Mouse (Mus musculus) lung, adult 2 months (tissue): ENCODE measurements around the gene Nab1. TPM values are rescaled to one million over a fixed set of nuclear protein-coding genes. Genes with fewer than 3 reads are reported as not detected.
"Not testable (repeated sequence)": the region's sequence is repeated elsewhere in the genome, so short reads cannot be mapped to it uniquely, and the experiment has no call there.

ENCODE experiments used
- DNase-seq: peaks from one replicate; pipeline ENCODE4 v3.0.0; 2022
- H3K4me1 ChIP-seq: fragments of 200-500 bp; 2 replicates; pipeline ENCODE4 v1.6.1; 2011; ENCODE audit warnings: low read length; ENCODE audit not compliant: control insufficient read depth, insufficient read depth
- H3K4me3 ChIP-seq: fragments of 200-500 bp; replicated peaks from 2 replicates; pipeline ENCODE3; 2011; ENCODE audit warnings: low read depth, mild to moderate bottlenecking, control low read depth, low read length; ENCODE audit errors: extremely low read depth
- CTCF ChIP-seq: fragments of 200-500 bp; IDR thresholded peaks from 2 replicates; pipeline ENCODE4 v1.5.1; 2011; ENCODE audit warnings: mild to moderate bottlenecking, low read length, control low read depth; ENCODE audit not compliant: insufficient read depth
- POLR2A ChIP-seq: fragments of 200-500 bp; IDR thresholded peaks from 2 replicates; pipeline ENCODE4 v1.6.1; 2011; ENCODE audit warnings: low read depth, mild to moderate bottlenecking, control low read depth, low read length, borderline replicate concordance; ENCODE audit errors: extremely low read depth
- WGBS: fragments of 180-500 bp; shearing (Covaris S2); methylation state at CpG from one replicate; pipeline ENCODE4 v1.1.7; 2018; 5-methylcytosine and 5-hydroxymethylcytosine counted together
- polyA plus RNA-seq: library from polyadenylated mRNA; depleted of rRNA; stranded (reverse); fragments of >200 nt; gene quantifications from 2 replicates; pipeline ENCODE4 v1.2.3, GENCODE M21; 2012; rRNA removed

Gene Nab1
- polyA plus RNA-seq = 14.9 and 17.9 TPM in 2 replicates

- DNase-seq = peak; percentile 72
Measured at GRCm38 (mm10) chr1:52500314-52500981, at the start of gene Nab1. TSS of gene Nab1 (minus strand) at chr1:52500679.

GRCm38 (mm10) chr1:52547451-52547850 is 47.0 kb upstream of the Nab1 start:
- Histone ChIP-seq H3K4me1 (no peaks in the 10 kb centered on the region), H3K4me3 (no peak overlapping the region)
- DNase-seq = no peak
- TF ChIP-seq CTCF = no peak
- TF ChIP-seq POLR2A = no peak
- 78% methylated on average over 5 of the region's 5 CpGs for WGBS

More at GRCm38 (mm10) chr1:52500314-52500981, at the start of gene Nab1:
- TF ChIP-seq CTCF (no peak), POLR2A (0 out of 2 replicates have a peak, but pooled peaks have one; percentile 16)
- H3K4me3 ChIP-seq = peak within 1 kb of the TSS; percentile 66
- H3K4me1 ChIP-seq = peaks cover 19% of the 10 kb centered on the region
- 0% methylated on average over 19 of the region's 80 CpGs for WGBS

- Histone ChIP-seq H3K4me1 (no peaks in the 10 kb centered on the region), H3K4me3 (no peak overlapping the region)
- TF ChIP-seq CTCF = no peak
- TF ChIP-seq POLR2A = no peak
- WGBS = 63% methylated on average over 3 of the region's 3 CpGs
- no peak for DNase-seq
Measured at GRCm38 (mm10) chr1:52546796-52547195, 46.3 kb upstream of the Nab1 start.

GRCm38 (mm10) chr1:52540124-52540523 is 39.6 kb upstream of the Nab1 start:
- H3K4me1 ChIP-seq, DNase-seq, H3K4me3 ChIP-seq: not testable (repeated sequence)
- WGBS = 82% methylated on average over 3 of the region's 3 CpGs

GRCm38 (mm10) chr1:52529933-52530332 is 29.5 kb upstream of the Nab1 start:
- DNase-seq = no peak
- H3K4me3 ChIP-seq = no peak overlapping the region
- TF ChIP-seq POLR2A (no peak), CTCF (no peak)
- H3K4me1 ChIP-seq = no peaks in the 10 kb centered on the region

GRCm38 (mm10) chr1:52527656-52528055 is 27.2 kb upstream of the Nab1 start:
- Histone ChIP-seq H3K4me3 (no peak overlapping the region), H3K4me1 (no peaks in the 10 kb centered on the region)
- whole genome bisulfite sequencing = 51% methylated on average over 2 of the region's 2 CpGs
- TF ChIP-seq CTCF (no peak), POLR2A (no peak)
- no peak for DNase-seq

GRCm38 (mm10) chr1:52527252-52527651 is 26.8 kb upstream of the Nab1 start:
- TF ChIP-seq POLR2A (no peak), CTCF (no peak)
- WGBS = 68% methylated on average over 2 of the region's 2 CpGs
- DNase-seq = no peak
- Histone ChIP-seq H3K4me1 (no peaks in the 10 kb centered on the region), H3K4me3 (no peak overlapping the region)

- TF ChIP-seq POLR2A (no peak), CTCF (no peak)
Measured at GRCm38 (mm10) chr1:52524663-52525062, 24.2 kb upstream of the Nab1 start.

GRCm38 (mm10) chr1:52524150-52524549 is 23.7 kb upstream of the Nab1 start:
- Histone ChIP-seq H3K4me3 (no peak overlapping the region), H3K4me1 (no peaks in the 10 kb centered on the region)
- TF ChIP-seq CTCF (no peak), POLR2A (no peak)
- DNase-seq = no peak
- 66% methylated on average over 7 of the region's 7 CpGs for WGBS

More at GRCm38 (mm10) chr1:52524663-52525062, 24.2 kb upstream of the Nab1 start:
- H3K4me3 ChIP-seq = no peak overlapping the region
- 76% methylated on average over 5 of the region's 5 CpGs for WGBS
- DNase-seq = no peak
- H3K4me1 ChIP-seq = no peaks in the 10 kb centered on the region

GRCm38 (mm10) chr1:52521436-52521993 is 21.0 kb upstream of the Nab1 start:
- H3K4me1 ChIP-seq = no peaks in the 10 kb centered on the region
- TF ChIP-seq CTCF (no peak), POLR2A (no peak)
- no peak overlapping the region for H3K4me3 ChIP-seq
- 63% methylated on average over 8 of the region's 8 CpGs for WGBS
- DNase-seq = no peak
